Mouse (Mus musculus) midbrain, embryonic 11.5 days (tissue): ENCODE results near the gene Sec16a. TPM values are rescaled to one million over a fixed set of nuclear protein-coding genes. Genes with fewer than 3 reads are reported as not detected.

Experiments used
- ATAC-seq: fragments of 200-750 bp; cut with Nextera tagmentation; 2 replicates; pipeline ENCODE4 v1.8.0; 2017; ENCODE audit warnings: moderate TSS enrichment, moderate library complexity; ENCODE audit not compliant: low FRiP score
- DNase-seq: peaks from one replicate; pipeline ENCODE4 v3.0.0; 2015; ENCODE audit warnings: low spot score; ENCODE audit errors: missing footprints
- H3K27ac ChIP-seq: fragments of 300-500 bp; sonication (generic); 2 replicates; pipeline ENCODE4 v1.5.1; 2014; ENCODE audit warnings: low read depth, low read length
- H3K27me3 ChIP-seq: fragments of 300-500 bp; sonication (generic); 2 replicates; pipeline ENCODE4 v1.6.1; 2014; ENCODE audit warnings: mild to moderate bottlenecking, low read length, moderate library complexity, mixed read lengths; ENCODE audit not compliant: control insufficient read depth, insufficient read depth
- H3K36me3 ChIP-seq: fragments of 300-500 bp; sonication (generic); 2 replicates; pipeline ENCODE4 v1.6.1; 2014; ENCODE audit warnings: mild to moderate bottlenecking, low read length, moderate library complexity, mixed read lengths; ENCODE audit not compliant: control insufficient read depth, insufficient read depth
- H3K4me1 ChIP-seq: fragments of 300-500 bp; sonication (generic); 2 replicates; pipeline ENCODE4 v1.6.1; 2014; ENCODE audit warnings: low read length; ENCODE audit not compliant: control insufficient read depth, insufficient read depth
- H3K4me2 ChIP-seq: fragments of 300-500 bp; sonication (generic); 2 replicates; pipeline ENCODE4 v1.6.1; 2014; ENCODE audit warnings: mild to moderate bottlenecking, moderate library complexity
- H3K4me3 ChIP-seq: fragments of 300-500 bp; sonication (generic); 2 replicates; pipeline ENCODE4 v1.5.1; 2014; ENCODE audit warnings: low read depth, low read length
- H3K9ac ChIP-seq: fragments of 300-500 bp; sonication (generic); 2 replicates; pipeline ENCODE4 v1.6.1; 2014; ENCODE audit warnings: low read length
- H3K9me3 ChIP-seq: fragments of 300-500 bp; sonication (generic); 2 replicates; pipeline ENCODE4 v1.6.1; 2016; ENCODE audit warnings: low read length; ENCODE audit not compliant: control insufficient read depth
- WGBS: fragments of 180-500 bp; shearing (Covaris S2); extraction: QIAGEN DNeasy Blood & Tissue Kit; methylation state at CpG from one replicate; pipeline ENCODE4 v1.1.7; 2014; 5-methylcytosine and 5-hydroxymethylcytosine counted together
- polyA plus RNA-seq: library from polyadenylated mRNA; unstranded; fragments of >200 nt; fragmentation: Nextera tagmentation; extraction: Ambion mirVana; gene quantifications from 2 replicates; pipeline ENCODE4 v1.2.1, GENCODE M21; 2014

The Sec16a gene
- polyA plus RNA-seq, 1 experiment from 2014 or later, result 28.2 TPM

DNA sequence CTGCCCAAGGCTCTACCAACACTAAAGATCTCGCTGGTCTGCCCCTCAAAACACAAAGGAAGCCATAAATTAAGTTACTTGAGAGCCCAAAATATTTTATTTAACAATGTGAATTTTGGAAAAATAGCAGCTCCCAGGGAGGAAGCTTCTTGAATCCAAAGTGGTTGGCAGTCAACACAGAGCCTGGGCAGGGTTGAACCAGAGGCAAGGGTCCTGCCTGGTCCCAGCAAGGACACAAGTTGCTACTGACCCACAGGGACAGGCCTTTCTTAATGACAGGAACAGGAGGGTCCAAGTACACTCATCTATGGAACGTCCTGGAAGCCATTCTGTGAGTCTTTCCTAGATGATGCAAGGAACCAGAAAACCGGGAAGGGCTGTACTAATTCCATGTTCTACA lies 35.7 kb downstream of the Sec16a start:
- peak overlapping the region; percentile 92; the same call in 1 of the 2 replicates for H3K4me3 ChIP-seq
- no peaks in the 10 kb centered on the region for H3K9me3 ChIP-seq
- H3K9ac ChIP-seq, result no peak overlapping the region
- DNase-seq (no peak), ATAC-seq (peak; percentile 54; the same call in 1 of the 2 replicates)
- H3K36me3 ChIP-seq, result peaks cover 9% of the 10 kb centered on the region; the same call in 1 of the 2 replicates
- H3K4me1 ChIP-seq, result peaks cover 22% of the 10 kb centered on the region
- H3K4me2 ChIP-seq, result no peak overlapping the region
- no peaks in the 10 kb centered on the region for H3K27me3 ChIP-seq
- no peak overlapping the region for H3K27ac ChIP-seq
- 59% methylated on average over 3 of the region's 3 CpGs for WGBS

DNA sequence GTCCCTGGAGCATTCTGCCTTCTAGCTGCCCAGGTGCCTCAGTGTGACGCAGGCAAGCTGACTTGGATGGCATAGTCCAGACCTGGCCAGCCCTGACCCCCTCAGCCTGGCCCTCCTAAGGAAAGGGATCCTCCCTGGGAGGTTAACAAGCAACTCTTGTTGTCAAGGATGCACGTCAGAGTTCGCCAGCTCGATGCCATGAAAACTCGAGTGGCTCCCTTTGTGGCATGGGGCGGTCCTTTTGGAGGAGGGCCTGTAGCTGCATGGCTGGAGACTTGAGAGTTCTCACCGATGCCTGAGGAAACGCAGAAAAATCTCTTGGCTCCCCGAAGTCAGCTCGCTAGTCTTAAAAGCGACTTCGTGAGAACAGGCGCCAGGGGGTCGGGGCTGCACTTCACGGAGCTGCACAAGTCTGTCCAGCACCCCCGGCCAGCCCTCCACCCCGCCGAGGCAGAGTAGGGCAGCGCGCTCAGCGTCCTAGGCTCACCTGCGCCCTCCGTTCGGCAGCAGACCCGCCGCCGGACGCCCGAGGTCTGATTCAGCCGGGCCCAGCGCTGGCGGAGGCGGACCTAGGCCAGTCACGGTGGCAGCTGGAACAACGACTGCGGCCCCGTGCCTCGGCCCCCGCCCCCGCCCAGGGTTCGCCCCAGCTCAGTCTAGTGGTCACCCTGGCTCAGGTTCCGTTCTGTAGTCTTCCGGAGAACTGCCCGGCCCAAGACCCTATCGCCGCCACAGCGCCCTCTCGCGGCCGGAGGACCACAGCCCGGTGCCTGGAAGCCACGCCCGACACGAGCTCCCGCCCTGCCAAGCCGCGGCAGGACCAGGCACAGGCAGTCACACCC lies 36.3 kb downstream of the Sec16a start, which contains the start of gene Inpp5e:
Inpp5e (minus strand) TSS at position 689 of the 842 bp plus-strand sequence.
- peak; percentile 95 for ATAC-seq
- no peaks in the 10 kb centered on the region for H3K27me3 ChIP-seq
- H3K4me1 ChIP-seq, result peaks cover 22% of the 10 kb centered on the region
- DNase-seq, result peak; percentile 100
- H3K4me3 ChIP-seq, result peak within 1 kb of the TSS; percentile 92
- peaks cover 6% of the 10 kb centered on the region; the same call in 1 of the 2 replicates for H3K36me3 ChIP-seq
- peak within 1 kb of the TSS; percentile 92 for H3K4me2 ChIP-seq
- H3K9me3 ChIP-seq, result no peaks in the 10 kb centered on the region
- peak within 1 kb of the TSS; percentile 95 for H3K9ac ChIP-seq
- WGBS, result 1% methylated on average over 57 of the region's 57 CpGs
- H3K27ac ChIP-seq, result peak within 1 kb of the TSS; percentile 44; the same call in 1 of the 2 replicates

DNA sequence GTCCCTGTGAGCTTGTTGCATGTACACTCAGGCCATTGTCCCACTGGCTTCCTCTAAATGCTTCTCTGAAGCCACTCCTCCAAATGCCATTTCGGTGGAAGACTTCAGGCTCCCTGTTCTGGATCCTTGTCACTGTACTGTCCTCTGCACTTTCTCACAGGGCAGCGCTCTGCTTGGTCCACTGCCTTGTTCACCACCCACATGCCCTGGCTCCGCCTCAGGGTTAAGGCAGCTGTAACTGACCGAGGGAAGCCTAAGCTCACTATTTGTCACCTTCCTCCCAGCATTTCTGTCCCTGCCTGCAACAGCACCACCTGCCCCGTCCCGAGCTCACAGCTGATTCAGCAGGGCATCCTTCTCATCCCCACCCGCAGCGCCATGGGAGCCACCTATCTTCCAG lies 41.7 kb downstream of the Sec16a start:
- ATAC-seq (no peak), DNase-seq (no peak)
- Histone ChIP-seq H3K4me1 (peaks cover 21% of the 10 kb centered on the region), H3K9me3 (no peaks in the 10 kb centered on the region), H3K36me3 (peaks cover 17% of the 10 kb centered on the region), H3K27ac (no peak overlapping the region), H3K4me2 (no peak overlapping the region), H3K4me3 (no peak overlapping the region), H3K9ac (no peak overlapping the region), H3K27me3 (no peaks in the 10 kb centered on the region)
- 85% methylated on average over 8 of the region's 8 CpGs for WGBS

DNA sequence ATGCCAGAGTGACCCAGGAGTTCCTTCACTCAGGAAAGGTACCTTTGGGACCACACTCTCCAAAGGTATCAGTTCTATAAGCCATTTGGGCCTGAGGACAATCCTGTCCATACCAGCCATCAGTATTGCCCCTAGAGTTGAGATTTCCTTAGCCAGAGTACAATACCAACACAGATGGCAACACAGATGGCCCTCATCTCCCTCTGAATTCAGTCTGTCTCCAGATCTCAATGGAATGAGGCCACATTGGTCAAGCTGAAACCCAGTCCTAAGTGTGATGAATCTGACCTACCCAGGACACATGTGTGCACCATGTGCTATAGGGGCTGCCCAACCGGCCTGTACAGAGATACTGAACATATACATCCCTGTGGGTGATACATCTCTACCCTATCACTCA lies 42.8 kb downstream of the Sec16a start:
- Histone ChIP-seq H3K27me3 (no peaks in the 10 kb centered on the region), H3K4me2 (no peak overlapping the region), H3K9me3 (no peaks in the 10 kb centered on the region), H3K9ac (no peak overlapping the region), H3K4me1 (peaks cover 13% of the 10 kb centered on the region), H3K36me3 (peaks cover 22% of the 10 kb centered on the region), H3K4me3 (no peak overlapping the region), H3K27ac (no peak overlapping the region)
- WGBS, result 100% methylated on average over 1 of the region's 1 CpGs
- ATAC-seq, result no peak
- DNase-seq, result no peak

DNA sequence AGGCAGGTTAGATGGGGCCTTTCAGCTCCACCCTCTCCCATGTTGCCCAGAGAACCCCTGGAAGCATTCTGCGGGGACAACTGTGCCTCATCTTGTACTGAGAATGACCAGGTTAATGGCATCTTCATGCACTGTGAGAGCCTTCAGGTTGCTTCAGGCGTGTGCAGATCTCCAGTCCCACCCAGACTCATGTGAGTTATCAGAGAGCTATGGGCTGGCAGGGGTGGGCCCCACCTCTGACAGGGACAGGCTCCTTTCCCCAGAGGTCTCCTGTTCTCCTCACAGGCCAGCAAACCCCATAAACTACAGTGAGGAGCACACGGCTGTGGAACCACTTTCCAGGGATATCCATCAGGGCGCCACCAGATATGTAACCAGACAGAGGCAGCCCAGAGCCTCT lies 44.0 kb downstream of the Sec16a start:
- no peak for ATAC-seq
- Histone ChIP-seq H3K4me2 (no peak overlapping the region), H3K9me3 (no peaks in the 10 kb centered on the region), H3K9ac (no peak overlapping the region), H3K4me3 (no peak overlapping the region), H3K4me1 (peaks cover 5% of the 10 kb centered on the region), H3K36me3 (peaks cover 29% of the 10 kb centered on the region), H3K27me3 (no peaks in the 10 kb centered on the region), H3K27ac (no peak overlapping the region)
- no peak for DNase-seq
- 89% methylated on average over 4 of the region's 4 CpGs for WGBS

DNA sequence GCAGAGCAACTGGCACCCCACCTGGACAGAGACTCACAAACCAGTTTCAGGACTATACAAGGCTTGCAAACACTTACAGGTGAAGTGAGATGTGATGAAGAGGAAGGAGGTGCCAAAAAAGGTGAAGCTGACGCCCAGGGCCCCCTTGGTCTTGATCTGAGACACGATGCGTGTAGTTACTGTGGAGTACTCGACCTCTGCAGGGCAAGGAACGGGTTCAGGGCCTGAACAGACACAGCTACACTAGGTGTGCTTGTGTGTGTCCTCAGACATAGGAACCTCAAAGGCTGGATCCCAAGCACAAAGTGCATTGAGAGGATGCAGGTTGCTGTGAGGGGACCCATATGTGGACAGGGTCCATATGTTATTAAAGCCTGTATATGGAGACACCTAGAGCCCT lies 44.7 kb downstream of the Sec16a start:
- H3K9me3 ChIP-seq, result no peaks in the 10 kb centered on the region
- ATAC-seq (no peak), DNase-seq (peak; percentile 68)
- peaks cover 35% of the 10 kb centered on the region for H3K36me3 ChIP-seq
- 91% methylated on average over 5 of the region's 5 CpGs for WGBS
- H3K27me3 ChIP-seq, result no peaks in the 10 kb centered on the region
- H3K27ac ChIP-seq, result no peak overlapping the region
- no peak overlapping the region for H3K4me2 ChIP-seq
- no peak overlapping the region for H3K9ac ChIP-seq
- H3K4me1 ChIP-seq, result no peaks in the 10 kb centered on the region
- H3K4me3 ChIP-seq, result no peak overlapping the region

DNA sequence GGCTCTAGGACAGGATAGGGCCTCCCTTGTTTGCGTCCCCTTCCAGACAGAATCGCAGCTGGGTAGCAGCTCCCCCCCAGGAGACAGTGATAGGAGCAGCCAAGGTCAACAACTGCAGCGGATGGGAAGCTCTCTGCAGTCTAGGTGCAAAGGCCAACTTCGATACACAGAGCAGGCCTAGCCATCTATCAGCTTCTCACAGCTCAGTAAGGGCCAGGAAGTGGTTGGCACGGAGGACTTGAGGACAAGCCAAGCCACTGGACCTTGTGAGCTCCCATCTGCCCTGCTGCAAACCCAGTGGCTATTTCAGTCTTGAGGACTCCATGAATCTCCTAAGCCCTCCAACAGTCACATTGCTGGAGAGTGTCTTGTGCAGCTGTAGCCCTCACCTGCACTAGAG lies 45.4 kb downstream of the Sec16a start:
- DNase-seq (no peak), ATAC-seq (no peak)
- H3K9ac ChIP-seq, result no peak overlapping the region
- H3K4me1 ChIP-seq, result no peaks in the 10 kb centered on the region
- H3K4me3 ChIP-seq, result no peak overlapping the region
- 91% methylated on average over 5 of the region's 5 CpGs for WGBS
- no peak overlapping the region for H3K4me2 ChIP-seq
- no peaks in the 10 kb centered on the region for H3K9me3 ChIP-seq
- no peak overlapping the region for H3K27ac ChIP-seq
- peaks cover 42% of the 10 kb centered on the region for H3K36me3 ChIP-seq
- H3K27me3 ChIP-seq, result no peaks in the 10 kb centered on the region

DNA sequence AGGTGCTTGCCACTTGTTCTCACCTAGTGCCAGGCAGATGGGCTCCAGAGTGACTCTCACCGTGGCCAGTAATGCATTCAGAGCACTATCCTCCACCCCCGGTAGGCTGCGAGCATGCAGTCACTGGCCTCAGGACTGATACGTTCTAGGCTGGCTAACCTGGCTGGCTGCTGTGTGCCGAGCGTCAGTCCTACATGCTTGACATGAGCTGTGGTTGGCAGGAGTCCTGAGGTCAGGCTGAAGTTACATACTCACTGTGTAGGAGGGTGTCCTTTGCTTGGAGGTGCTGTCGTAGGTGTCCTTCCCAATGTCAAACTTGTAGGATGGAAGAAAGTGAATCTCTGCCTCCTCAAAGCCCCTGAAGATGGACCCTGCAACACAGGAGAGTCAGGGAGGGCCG lies 46.0 kb downstream of the Sec16a start:
- H3K4me2 ChIP-seq, result no peak overlapping the region
- no peaks in the 10 kb centered on the region for H3K27me3 ChIP-seq
- H3K4me1 ChIP-seq, result no peaks in the 10 kb centered on the region
- DNase-seq (no peak), ATAC-seq (no peak)
- H3K4me3 ChIP-seq, result no peak overlapping the region
- peaks cover 46% of the 10 kb centered on the region for H3K36me3 ChIP-seq
- H3K9me3 ChIP-seq, result no peaks in the 10 kb centered on the region
- H3K27ac ChIP-seq, result no peak overlapping the region
- WGBS, result 92% methylated on average over 8 of the region's 8 CpGs
- H3K9ac ChIP-seq, result no peak overlapping the region

DNA sequence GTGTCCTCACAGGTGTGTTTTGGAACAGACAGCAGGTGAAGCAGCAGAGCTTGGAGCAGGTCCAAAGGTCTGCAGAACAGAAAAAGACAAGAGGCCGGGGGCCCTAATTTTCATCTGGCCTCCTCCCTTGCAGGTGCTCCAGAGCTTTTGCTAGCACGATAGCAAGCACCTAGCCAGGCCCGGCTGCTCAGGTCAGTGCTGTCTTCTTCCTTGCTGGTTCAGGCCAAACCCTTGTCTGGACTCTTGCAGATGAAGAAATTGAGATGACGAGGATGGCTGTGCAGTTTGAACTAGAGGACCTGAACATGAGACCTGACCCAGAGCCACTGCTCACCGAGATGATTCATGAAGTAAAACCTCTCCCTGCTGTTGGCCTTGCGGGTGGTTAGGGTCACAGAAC lies 53.4 kb downstream of the Sec16a start:
- H3K36me3 ChIP-seq, result peaks cover 59% of the 10 kb centered on the region
- H3K27me3 ChIP-seq, result no peaks in the 10 kb centered on the region
- peaks cover 15% of the 10 kb centered on the region for H3K4me1 ChIP-seq
- H3K9ac ChIP-seq, result no peak overlapping the region
- no peak overlapping the region for H3K27ac ChIP-seq
- H3K4me2 ChIP-seq, result no peak overlapping the region
- ATAC-seq (no peak), DNase-seq (no peak)
- WGBS, result 92% methylated on average over 6 of the region's 6 CpGs
- H3K4me3 ChIP-seq, result no peak overlapping the region
- H3K9me3 ChIP-seq, result no peaks in the 10 kb centered on the region
